Mouse (Mus musculus): ENCODE results near the gene Fes. TPM values are rescaled to one million over a fixed set of nuclear protein-coding genes. Genes with fewer than 3 reads are reported as not detected.
A peak's percentile ranks its signal among the peaks of the same experiment; 100 is the strongest.

Fes gene
- total RNA-seq, 2 experiments from 2014 or later: 19.3 to 21.1 TPM

DNA sequence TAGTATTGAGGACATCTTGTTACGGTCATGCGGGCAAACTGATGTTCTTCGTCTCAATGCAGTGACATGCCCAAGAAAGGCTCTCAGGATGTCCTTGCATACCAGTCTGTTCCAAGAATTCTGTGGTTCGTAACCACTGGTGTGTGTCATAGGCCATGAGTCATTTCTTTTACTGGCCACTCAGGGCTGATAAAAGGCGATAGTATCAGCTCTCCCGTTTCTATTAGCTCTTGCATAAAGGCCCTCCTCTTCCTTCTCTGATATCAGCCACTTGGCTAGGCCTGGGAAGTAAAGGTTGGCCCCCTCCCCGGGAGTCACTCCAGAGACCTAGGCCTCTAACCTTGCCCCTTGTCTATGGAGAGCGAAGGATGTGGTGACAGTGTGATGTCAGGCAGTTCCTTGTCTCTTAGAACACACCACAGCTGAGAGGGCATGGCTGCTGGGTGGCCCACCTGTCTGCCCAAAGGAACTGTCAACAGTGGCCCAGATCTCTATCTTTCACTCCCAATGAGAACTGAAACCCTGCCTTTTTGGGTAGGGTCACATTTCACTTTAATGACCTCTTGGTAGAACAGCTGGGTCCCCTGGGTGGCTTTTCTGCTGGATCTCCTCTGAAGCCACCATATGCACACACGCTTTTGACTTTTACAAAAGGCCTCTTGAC lies 12.2 kb downstream of the Fes start:
- no peak for DNase-seq (ENCODE audit: low spot score in 2 of 2)

GRCm38 (mm10) chr7:80374733-80375132 lies 13.0 kb downstream of the Fes start:
- no peak for DNase-seq (ENCODE audit: low spot score in 2 of 2)

GRCm38 (mm10) chr7:80374280-80374679 lies 13.5 kb downstream of the Fes start:
- no peak for DNase-seq (ENCODE audit: low spot score in 2 of 2)

DNA sequence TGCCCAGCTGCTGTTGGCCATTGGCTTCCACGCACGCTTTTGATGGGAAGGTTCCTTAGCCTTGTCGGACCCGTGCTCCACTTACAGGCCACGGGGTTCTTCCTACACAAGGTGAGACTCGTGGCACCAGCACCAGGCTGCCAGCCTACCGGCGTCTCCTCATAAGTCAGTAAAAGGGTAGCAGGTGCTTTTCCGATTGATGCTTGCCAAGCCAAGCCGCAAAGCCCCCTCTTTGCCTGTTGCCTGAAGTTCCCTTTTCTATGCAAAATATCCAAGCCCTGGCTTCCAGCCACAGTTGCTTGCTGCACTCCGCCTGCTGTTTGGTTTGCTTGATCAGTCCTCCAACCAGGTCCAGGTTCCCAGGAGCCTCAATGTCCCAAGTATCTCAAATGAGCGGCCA lies 13.9 kb downstream of the Fes start:
- no peak for DNase-seq (ENCODE audit: low spot score in 2 of 2)

DNA sequence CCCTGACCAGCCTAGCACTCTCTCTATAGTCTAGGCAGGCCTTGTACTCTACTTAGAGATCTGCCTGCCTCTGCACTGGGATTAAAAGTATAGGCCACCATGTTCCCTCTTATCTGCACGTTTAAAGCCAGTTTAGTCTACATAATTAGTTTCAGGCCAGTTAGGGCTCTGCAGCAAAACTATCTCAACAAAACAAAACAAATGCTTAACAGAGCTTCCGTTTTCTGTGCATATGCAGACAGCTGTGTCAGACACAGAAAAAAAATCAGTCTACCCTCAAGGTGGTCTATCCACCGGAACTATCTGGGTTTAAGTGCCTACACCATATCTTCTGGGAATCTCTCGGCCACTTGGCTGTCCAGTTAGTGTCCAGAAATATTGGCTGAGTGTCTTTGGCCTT lies 14.4 kb downstream of the Fes start:
- no peak for DNase-seq (ENCODE audit: low spot score in 2 of 2)

DNA sequence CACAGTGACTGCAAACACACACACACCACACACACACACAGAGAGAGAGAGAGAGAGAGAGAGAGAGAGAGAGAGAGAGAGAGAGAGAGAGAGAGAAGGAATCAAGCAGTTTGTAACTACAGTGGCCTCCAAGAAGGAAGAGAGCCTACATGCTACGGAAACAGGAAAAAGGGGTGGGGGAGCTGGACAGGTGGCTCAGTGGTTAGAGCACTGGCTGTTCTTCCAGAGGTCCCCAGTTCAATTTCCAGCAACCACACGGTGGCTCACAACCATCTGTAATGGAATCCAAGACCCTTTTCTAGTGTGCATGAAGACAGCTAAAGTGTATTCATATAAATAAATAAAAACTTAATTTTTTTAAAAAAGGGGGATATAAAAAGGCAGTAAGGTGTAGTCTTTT lies 15.1 kb downstream of the Fes start:
- DNase-seq (ENCODE audit: low spot score in 2 of 2): no peak

DNA sequence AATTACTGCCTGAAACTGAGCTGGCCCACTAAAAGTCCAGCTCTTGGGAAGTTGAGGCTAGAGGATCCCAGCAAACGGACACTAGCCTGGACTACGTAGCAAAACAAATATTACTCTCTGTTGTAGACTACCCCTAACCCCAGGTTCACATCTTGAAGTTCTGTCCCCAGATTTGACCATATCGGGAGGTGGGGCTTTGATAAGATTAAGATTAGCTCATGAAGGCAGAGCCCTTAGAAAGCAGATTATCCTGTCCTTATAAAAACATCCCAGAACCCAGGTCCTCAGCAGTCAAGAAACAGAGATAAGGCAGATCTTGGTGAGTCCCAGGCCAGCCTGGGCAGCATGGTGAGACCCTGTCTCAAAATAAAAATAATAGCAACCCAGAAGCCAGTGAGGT lies 15.6 kb downstream of the Fes start:
- no peak for DNase-seq (ENCODE audit: low spot score in 2 of 2)

DNA sequence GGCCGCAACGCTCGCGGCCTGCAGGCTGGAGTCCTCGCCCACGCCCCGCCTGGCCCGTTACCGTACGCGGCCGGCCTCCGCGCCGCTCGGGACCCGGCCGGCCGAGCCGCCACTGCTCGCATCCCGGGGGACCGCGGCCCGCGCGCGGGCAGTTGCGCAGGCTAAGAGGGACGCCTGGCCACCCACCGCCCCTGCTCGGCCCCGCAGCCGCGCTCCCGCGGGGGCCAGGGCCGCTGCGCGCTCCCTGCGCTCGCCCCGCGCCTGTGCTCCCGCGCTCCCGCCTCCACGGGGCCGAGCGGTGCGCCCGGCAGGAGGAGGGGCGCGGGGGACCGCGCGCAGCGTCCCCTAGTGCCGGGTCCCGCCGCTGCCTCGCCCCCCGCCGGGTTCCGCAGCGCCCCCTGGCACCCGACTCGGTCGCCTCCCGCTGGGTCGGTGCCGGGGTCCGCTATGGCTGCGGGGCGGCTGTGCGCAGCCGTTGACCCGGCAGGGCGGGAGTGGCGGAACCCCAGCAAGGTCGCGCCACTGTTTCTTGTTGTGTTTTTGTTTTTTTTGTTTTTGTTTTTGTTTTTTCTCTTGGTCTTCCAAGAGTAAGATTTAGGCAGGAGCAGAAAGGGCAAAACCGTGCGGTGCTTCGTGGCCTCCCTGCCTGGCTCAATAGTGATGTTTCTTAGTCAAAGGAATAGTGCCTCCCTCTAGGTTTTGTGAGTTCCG lies 16.6 kb downstream of the Fes start, which contains the start of gene Man2a2:
Gene Man2a2, minus strand, starts transcription at position 335 of the 711 bp plus-strand sequence.
- DNase-seq (ENCODE audit: low spot score in 2 of 2): peak; percentile 64

- DNase-seq (ENCODE audit: low spot score in 2 of 2): peak; percentile 32 to 50
These were observed 17.1 kb downstream of the Fes start for GRCm38 (mm10) chr7:80370649-80371040.

DNA sequence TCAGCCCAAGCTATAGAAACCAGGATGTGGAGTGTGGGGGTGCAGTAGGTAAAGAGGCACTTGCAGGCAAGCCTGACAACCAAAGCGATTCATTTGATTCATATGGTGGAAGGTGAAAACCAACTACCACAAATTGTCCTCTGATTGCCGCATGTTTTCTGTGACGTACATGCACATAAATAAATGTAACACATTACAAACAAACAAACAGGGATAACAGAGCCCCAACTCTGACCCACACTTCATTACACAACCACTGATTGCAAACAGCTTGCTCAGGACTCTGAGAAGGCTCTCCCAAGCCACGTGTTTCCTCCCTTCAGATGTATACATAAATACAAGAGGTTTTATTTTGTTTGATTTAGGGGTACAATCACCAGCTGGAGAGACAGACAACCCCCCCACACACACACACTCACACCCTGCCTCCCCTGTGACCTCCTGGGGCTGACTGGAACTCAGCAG lies 17.7 kb downstream of the Fes start:
- no peak for DNase-seq (ENCODE audit: low spot score in 2 of 2)

- DNase-seq (ENCODE audit: low spot score in 2 of 2): no peak
These were observed 18.3 kb downstream of the Fes start for GRCm38 (mm10) chr7:80369461-80369860.

- no peak for DNase-seq (ENCODE audit: low spot score in 2 of 2)
These were observed 18.9 kb downstream of the Fes start for GRCm38 (mm10) chr7:80368635-80369421.

DNA sequence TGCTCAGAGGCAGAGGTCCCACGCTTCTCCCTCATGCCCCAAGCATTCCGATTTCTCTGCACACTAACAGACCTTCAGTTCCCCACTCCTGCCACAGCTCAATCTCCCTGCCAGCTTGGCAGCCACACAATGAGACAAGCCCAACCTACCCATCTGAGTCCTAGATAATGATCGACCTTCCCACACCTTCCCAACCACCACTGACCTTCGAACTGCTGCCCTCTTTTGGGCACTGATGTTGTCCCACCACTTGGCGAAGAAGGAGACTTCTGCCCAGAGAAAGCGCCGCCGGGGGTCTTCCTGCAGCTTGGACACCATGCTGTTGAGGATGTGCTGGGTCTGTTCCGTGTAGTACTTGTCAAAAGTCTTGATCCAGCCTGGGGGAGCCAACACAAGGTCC lies 19.7 kb downstream of the Fes start:
- DNase-seq (ENCODE audit: low spot score in 2 of 2): no peak

DNA sequence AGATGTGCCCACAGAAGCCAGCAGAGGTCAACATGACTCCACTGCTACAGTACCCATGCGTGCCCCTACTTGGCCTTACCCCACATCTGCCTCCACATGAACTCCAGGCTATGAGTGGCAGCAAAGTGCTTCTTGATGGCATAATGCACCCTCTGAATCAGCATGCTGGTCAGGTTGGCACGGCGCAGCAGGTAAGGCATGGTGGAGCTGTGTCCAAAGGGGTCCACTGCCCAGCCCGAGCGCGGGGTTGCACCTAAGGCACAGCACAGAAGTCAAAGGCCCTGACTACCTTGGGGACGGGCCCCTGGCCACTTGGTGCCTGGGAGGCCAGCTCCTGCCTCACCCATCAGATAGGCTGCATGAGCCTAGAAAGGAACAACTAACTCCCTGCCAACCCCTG lies 20.5 kb downstream of the Fes start:
- DNase-seq (ENCODE audit: low spot score in 2 of 2): no peak

DNA sequence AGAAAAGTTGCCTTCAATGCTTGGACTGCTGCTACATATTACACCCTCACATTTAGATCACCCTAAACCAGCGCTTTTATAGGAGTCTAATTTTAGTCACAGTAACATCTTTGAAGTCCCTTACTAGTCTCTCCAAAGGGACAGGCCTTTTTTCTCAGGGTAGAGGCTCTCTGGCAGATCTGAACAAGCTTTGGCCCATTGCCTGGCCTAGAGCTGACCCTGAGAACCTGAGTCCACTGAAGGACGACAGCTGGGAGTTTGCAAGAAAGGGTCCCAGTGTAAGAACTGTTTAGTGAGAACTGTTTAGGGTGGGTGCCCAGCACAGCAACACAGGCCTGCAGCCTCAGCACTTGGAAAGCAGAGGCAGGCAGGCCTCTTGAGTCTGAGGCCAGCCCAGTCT lies 22.0 kb downstream of the Fes start:
- DNase-seq (ENCODE audit: low spot score in 2 of 2): no peak

DNA sequence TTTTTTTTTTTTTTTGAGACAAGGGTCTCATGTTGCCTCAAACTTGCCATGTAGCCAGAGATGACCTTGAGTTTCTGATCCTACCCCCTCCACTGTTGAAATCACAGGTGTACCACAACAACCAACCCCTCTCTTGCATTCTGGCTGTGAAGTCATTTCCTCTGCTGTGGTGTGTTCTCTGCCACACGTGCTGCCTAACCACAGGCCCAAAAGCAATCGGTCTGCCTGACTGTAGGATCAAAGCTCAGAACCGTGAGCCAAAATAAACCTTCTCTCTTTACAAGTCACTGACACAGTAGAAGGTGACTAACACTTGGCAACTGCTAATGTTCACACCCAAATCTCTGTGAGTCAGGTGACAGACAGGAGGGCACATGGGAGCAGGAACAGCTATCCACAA lies 27.3 kb downstream of the Fes start:
- DNase-seq (ENCODE audit: low spot score in 2 of 2): no peak

- no peak for DNase-seq (ENCODE audit: low spot score in 2 of 2)
These were observed 29.7 kb downstream of the Fes start for GRCm38 (mm10) chr7:80358039-80358438.

DNA sequence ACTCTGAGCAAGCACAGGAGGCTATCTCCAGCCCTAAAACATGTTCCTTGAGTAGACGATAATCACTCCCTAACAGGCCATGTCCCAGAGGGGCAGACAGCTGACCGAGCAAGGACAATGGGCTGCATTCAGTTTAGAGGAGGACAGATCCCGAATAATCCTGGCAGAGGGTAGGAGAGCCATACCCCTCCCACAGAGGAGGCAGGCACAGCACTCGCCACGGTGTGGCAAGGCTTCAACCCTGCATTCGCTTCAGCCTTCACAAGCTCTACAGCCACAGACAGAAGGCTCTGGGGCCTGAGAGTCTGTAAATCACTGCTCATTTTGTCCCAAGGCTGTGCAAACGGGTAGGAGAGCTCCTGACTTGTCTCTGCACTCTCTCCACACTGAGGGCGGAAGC lies 30.6 kb downstream of the Fes start:
- no peak for DNase-seq (ENCODE audit: low spot score in 2 of 2)

- DNase-seq (ENCODE audit: low spot score in 2 of 2): no peak
These were observed 31.4 kb downstream of the Fes start for GRCm38 (mm10) chr7:80356351-80356750.

GRCm38 (mm10) chr7:80352920-80353319 lies 34.8 kb downstream of the Fes start:
- DNase-seq (ENCODE audit: low spot score in 2 of 2): no peak

GRCm38 (mm10) chr7:80350808-80351207 lies 36.9 kb downstream of the Fes start:
- no peak for DNase-seq (ENCODE audit: low spot score in 2 of 2)
